Mouse (Mus musculus): ENCODE measurements around the gene Slc23a4. TPM values are rescaled to one million over a fixed set of nuclear protein-coding genes. Genes with fewer than 3 reads are reported as not detected.

The Slc23a4 gene
- polyA plus RNA-seq, 1 experiment from 2014 or later: 0.33 TPM

GRCm38 (mm10) chr6:34896168-34896780 lies 91.9 kb downstream of the Slc23a4 start:
- Histone ChIP-seq H3K36me3 (peaks cover 98% of the 10 kb centered on the region), H3K4me1 (peaks cover 8% of the 10 kb centered on the region)
- ATAC-seq: peak; percentile 27; the same call in 1 of the 2 replicates

GRCm38 (mm10) chr6:34895569-34895968 lies 92.6 kb downstream of the Slc23a4 start:
- Histone ChIP-seq H3K27ac (no peak overlapping the region), H3K4me3 (no peak overlapping the region), H3K9me3 (replicated peaks) (no peaks in the 10 kb centered on the region), H3K27me3 (replicated peaks) (no peaks in the 10 kb centered on the region), H3K4me1 (peaks cover 8% of the 10 kb centered on the region), H3K9ac (no peak overlapping the region), H3K4me2 (no peak overlapping the region), H3K36me3 (peaks cover 98% of the 10 kb centered on the region)
- ATAC-seq: no peak
- WGBS (ENCODE audit: insufficient replicate concordance): 94% methylated on average over 7 of the region's 7 CpGs

More at GRCm38 (mm10) chr6:34896168-34896780, 91.9 kb downstream of the Slc23a4 start:
- Histone ChIP-seq H3K4me3 (no peak overlapping the region), H3K9ac (no peak overlapping the region), H3K27me3 (replicated peaks) (no peaks in the 10 kb centered on the region), H3K27ac (no peak overlapping the region), H3K9me3 (replicated peaks) (no peaks in the 10 kb centered on the region), H3K4me2 (no peak overlapping the region)
- 79% methylated on average over 16 of the region's 16 CpGs for WGBS (ENCODE audit: insufficient replicate concordance)

Other genes with a start within 250 kb of the Slc23a4 start
- gene Agbl3, start 208.0 kb downstream of the Slc23a4 start, polyA plus RNA-seq (2016; fragmentation: Nextera tagmentation; extraction: Ambion mirVana): 4.5 and 6.0 TPM in 2 replicates
- 2.6 and 3.7 TPM in 2 replicates for gene Tmem140, start 125.3 kb downstream of the Slc23a4 start, polyA plus RNA-seq (2016; fragmentation: Nextera tagmentation; extraction: Ambion mirVana)
- 16.0 and 16.5 TPM in 2 replicates for gene Cyren, start 110.3 kb downstream of the Slc23a4 start, polyA plus RNA-seq (2016; fragmentation: Nextera tagmentation; extraction: Ambion mirVana)
- gene Wdr91, start 77.5 kb downstream of the Slc23a4 start, polyA plus RNA-seq (2016; fragmentation: Nextera tagmentation; extraction: Ambion mirVana): 14.2 and 18.6 TPM in 2 replicates
- gene Stra8, start 68.2 kb downstream of the Slc23a4 start, polyA plus RNA-seq (2016; fragmentation: Nextera tagmentation; extraction: Ambion mirVana): not detected in 2 replicates
- 15.1 and 15.2 TPM in 2 replicates for gene Cnot4, start 145.3 kb upstream of the Slc23a4 start, polyA plus RNA-seq (2016; fragmentation: Nextera tagmentation; extraction: Ambion mirVana)
- 36.5 and 40.4 TPM in 2 replicates for gene Nup205, start 189.0 kb upstream of the Slc23a4 start, polyA plus RNA-seq (2016; fragmentation: Nextera tagmentation; extraction: Ambion mirVana)

All from liver, embryonic 12.5 days (tissue).